Mouse (Mus musculus) C3H10T1/2 (cell line): ENCODE data around the gene Sirt2. TPM values are rescaled to one million over a fixed set of nuclear protein-coding genes. Genes with fewer than 3 reads are reported as not detected.

ENCODE experiments used
- polyA plus RNA-seq, 2 experiments: library from polyadenylated mRNA; unstranded; fragments of >200 nt; fragmentation: generic; extraction: Trizol; gene quantifications; one replicate each; pipeline ENCODE4 v1.2.1; 2012; ENCODE audit warnings: missing spikeins in 2 of 2

Gene Sirt2
- 100 to 1,000 TPM in 1 of 2 experiments, 10 to 100 TPM in 1; 54.4 to 105 TPM for polyA plus RNA-seq

GRCm38 (mm10) chr7:28766173-28766879, at the start of gene Sirt2:
TSS of gene Sirt2 (plus strand) at chr7:28766735.

GRCm38 (mm10) chr7:28741709-28742438, 24.7 kb upstream of the Sirt2 start, which contains the start of the genes Mrps12 and Sars2:
TSS of gene Mrps12 (minus strand) at chr7:28741820.
TSS of gene Sars2 (plus strand) at chr7:28741992.

GRCm38 (mm10) chr7:28756079-28756478, 10.5 kb upstream of the Sirt2 start, which contains the start of gene Ccer2:
TSS of gene Ccer2 (plus strand) at chr7:28756174.

GRCm38 (mm10) chr7:28767462-28767965, 979 bp downstream of the Sirt2 start, which contains the start of gene Nfkbib:
TSS of gene Nfkbib (minus strand) at chr7:28767512.

GRCm38 (mm10) chr7:28788307-28789195, 22.0 kb downstream of the Sirt2 start, which contains the start of gene Rinl:
TSS of gene Rinl (plus strand) at chr7:28788969.

GRCm38 (mm10) chr7:28808221-28808941, 41.8 kb downstream of the Sirt2 start, which contains the start of gene Hnrnpl:
TSS of gene Hnrnpl (plus strand) at chr7:28808541.

GRCm38 (mm10) chr7:28824941-28825685, 58.6 kb downstream of the Sirt2 start, which contains the start of gene Ech1:
TSS of gene Ech1 (plus strand) at chr7:28825217.

GRCm38 (mm10) chr7:28833723-28834347, 67.3 kb downstream of the Sirt2 start, which contains the start of gene Lgals4:
TSS of gene Lgals4 (plus strand) at chr7:28833854.

Other genes starting within 250 kb of the Sirt2 start
- not detected for gene Ifnl3, start 243.9 kb upstream of the Sirt2 start, polyA plus RNA-seq
- gene Sycn, start 225.8 kb upstream of the Sirt2 start, polyA plus RNA-seq = not detected
- gene Nccrp1, start 219.5 kb upstream of the Sirt2 start, polyA plus RNA-seq = not detected
- gene Samd4b, start 168.6 kb upstream of the Sirt2 start, polyA plus RNA-seq = 10 to 100 TPM; 14.8 to 48.1 TPM
- gene Pak4, start 168.6 kb upstream of the Sirt2 start, polyA plus RNA-seq = 10 to 100 TPM; 15.0 to 33.1 TPM
- gene Acp7, start 135.4 kb upstream of the Sirt2 start, polyA plus RNA-seq = not detected
- not detected for gene Fbxo27, start 73.9 kb upstream of the Sirt2 start, polyA plus RNA-seq
- 1 to 10 TPM in 1 of 2 experiments, under 1 TPM in 1; 0.95 to 6.2 TPM for gene Fbxo17, start 49.9 kb upstream of the Sirt2 start, polyA plus RNA-seq
- 100 to 1,000 TPM; 146 to 201 TPM for gene Mrps12, start 24.9 kb upstream of the Sirt2 start, polyA plus RNA-seq
- 10 to 100 TPM; 10.5 to 14.6 TPM for gene Sars2, start 24.7 kb upstream of the Sirt2 start, polyA plus RNA-seq
- not detected for gene Ccer2, start 10.6 kb upstream of the Sirt2 start, polyA plus RNA-seq
- gene Nfkbib, start 777 bp downstream of the Sirt2 start, polyA plus RNA-seq = 10 to 100 TPM; 35.1 to 38.9 TPM
- gene Rinl, start 22.2 kb downstream of the Sirt2 start, polyA plus RNA-seq = under 1 TPM; 0.05 to 0.70 TPM
- 100 to 1,000 TPM; 106 to 235 TPM for gene Hnrnpl, start 41.8 kb downstream of the Sirt2 start, polyA plus RNA-seq
- gene Ech1, start 58.5 kb downstream of the Sirt2 start, polyA plus RNA-seq = 100 to 1,000 TPM in 1 of 2 experiments, 10 to 100 TPM in 1; 75.3 to 378 TPM
- gene Lgals4, start 67.1 kb downstream of the Sirt2 start, polyA plus RNA-seq = 1 to 10 TPM in 1 of 2 experiments, not detected in 1; 7.4 TPM
- 1 to 10 TPM in 1 of 2 experiments, under 1 TPM in 1; 0.15 to 2.3 TPM for gene Lgals7, start 97.1 kb downstream of the Sirt2 start, polyA plus RNA-seq
- under 1 TPM; 0.54 to 0.87 TPM for gene Capn12, start 114.7 kb downstream of the Sirt2 start, polyA plus RNA-seq
- gene Actn4, start 195.6 kb downstream of the Sirt2 start, polyA plus RNA-seq = 100 to 1,000 TPM; 187 to 244 TPM
- gene Eif3k, start 215.1 kb downstream of the Sirt2 start, polyA plus RNA-seq = 100 to 1,000 TPM; 425 to 605 TPM
- under 1 TPM; 0.34 to 0.71 TPM for gene Map4k1, start 215.3 kb downstream of the Sirt2 start, polyA plus RNA-seq